Comparison of ENCODE assay signal across 9 mouse cellular contexts in genomic region chr16:18591047-18592018, GRCm38 (mm10). TPM values are rescaled to one million over a fixed set of nuclear protein-coding genes. Genes with fewer than 3 reads are reported as not detected.
DNase-seq lines count a peak whose midpoint lies in the region; ATAC-seq and TF ChIP-seq lines count a peak whose summit lies in the region.
"Had no signal": no experiment of that assay in that cellular context is flagged by ENCODE, and none has a peak within 500 bp of the region (broad histone marks: within the 10 kb centered on the region; RNA-seq: fewer than 3 reads in every experiment).

No protein-coding gene starts in this region.

- peak overlapping the region; percentile 33 for H3K4me3 ChIP-seq in lung, embryonic 14.5 days (ENCODE audit: low read depth, low read length)
- peak overlapping the region; percentile 29 for H3K4me3 ChIP-seq in forebrain, embryonic 13.5 days
- H3K4me3 ChIP-seq in limb, embryonic 12.5 days (replicated peaks) = peak overlapping the region; percentile 35
- H3K4me3 ChIP-seq in small intestine, adult 2 months (ENCODE audit: low read depth, low read length) = peak overlapping the region; percentile 9

- 4% methylated on average over 59 of the region's 59 CpGs for WGBS in lung, embryonic 14.5 days
- 1% methylated on average over 59 of the region's 59 CpGs for WGBS in forebrain, embryonic 13.5 days
- 2% methylated on average over 59 of the region's 59 CpGs for WGBS in limb, embryonic 12.5 days
- 8% methylated on average over 59 of the region's 59 CpGs for WGBS in small intestine, adult 2 months

- no peaks in the 10 kb centered on the region for H3K36me3 ChIP-seq in lung, embryonic 14.5 days (ENCODE audit: insufficient read depth)
- H3K36me3 ChIP-seq in forebrain, embryonic 13.5 days (ENCODE audit: poor library complexity, severe bottlenecking) = no peaks in the 10 kb centered on the region
- no peaks in the 10 kb centered on the region for H3K36me3 ChIP-seq in limb, embryonic 12.5 days
- H3K36me3 ChIP-seq in small intestine, adult 2 months (ENCODE audit: control insufficient read depth, insufficient read depth, low read length) = no peaks in the 10 kb centered on the region

- peak overlapping the region; percentile 29; the same call in 1 of the 2 replicates for H3K9ac ChIP-seq in lung, embryonic 14.5 days
- H3K9ac ChIP-seq in forebrain, embryonic 13.5 days = no peak overlapping the region
- H3K9ac ChIP-seq in limb, embryonic 12.5 days (replicated peaks) = no peak overlapping the region; the same call in 1 of the 2 replicates

- H3K9me3 ChIP-seq in lung, embryonic 14.5 days (ENCODE audit: low read depth, low read length) = no peaks in the 10 kb centered on the region
- H3K9me3 ChIP-seq in forebrain, embryonic 13.5 days (replicated peaks) = no peaks in the 10 kb centered on the region
- H3K9me3 ChIP-seq in limb, embryonic 12.5 days = no peaks in the 10 kb centered on the region

- H3K4me2 ChIP-seq in lung, embryonic 14.5 days = peak overlapping the region; percentile 86
- H3K4me2 ChIP-seq in forebrain, embryonic 13.5 days = peak overlapping the region; percentile 45
- H3K4me2 ChIP-seq in limb, embryonic 12.5 days = peak overlapping the region; percentile 55

- 0 out of 2 replicates have a peak, but pooled peaks cover 6% of the 10 kb centered on the region for H3K4me1 ChIP-seq in lung, embryonic 14.5 days (ENCODE audit: insufficient read depth)
- peaks cover 36% of the 10 kb centered on the region for H3K4me1 ChIP-seq in forebrain, embryonic 13.5 days
- H3K4me1 ChIP-seq in limb, embryonic 12.5 days (replicated peaks) = peaks cover 43% of the 10 kb centered on the region
- H3K4me1 ChIP-seq in small intestine, adult 2 months (ENCODE audit: control insufficient read depth, insufficient read depth, insufficient read length, low read length) = peaks cover 16% of the 10 kb centered on the region

- ATAC-seq in lung, embryonic 14.5 days (ENCODE audit: insufficient read depth) = peak; percentile 46; the same call in 1 of the 2 replicates
- ATAC-seq in forebrain, embryonic 13.5 days = 0 out of 2 replicates have a peak, but pooled peaks have one; percentile 39
- no peak for ATAC-seq in limb, embryonic 12.5 days (ENCODE audit: insufficient number of reproducible peaks, insufficient read depth, low FRiP score, low TSS enrichment, low read depth)

- no peak for TF ChIP-seq POLR2A in small intestine, adult 2 months (IDR thresholded peaks at IDR 0.05; ENCODE audit: low read depth, low read length)

- peaks cover 60% of the 10 kb centered on the region for H3K27me3 ChIP-seq in lung, embryonic 14.5 days (ENCODE audit: insufficient read depth, low read length)
- H3K27me3 ChIP-seq in forebrain, embryonic 13.5 days = peaks cover 85% of the 10 kb centered on the region
- H3K27me3 ChIP-seq in limb, embryonic 12.5 days = peaks cover 95% of the 10 kb centered on the region
- H3K27me3 ChIP-seq in small intestine, adult 2 months (ENCODE audit: control insufficient read depth, insufficient read depth, low read length) = peaks cover 40% of the 10 kb centered on the region

- peak overlapping the region; percentile 44 for H3K27ac ChIP-seq in lung, embryonic 14.5 days (ENCODE audit: low read depth)
- H3K27ac ChIP-seq in forebrain, embryonic 13.5 days = no peak overlapping the region
- H3K27ac ChIP-seq in limb, embryonic 12.5 days = no peak overlapping the region
- no peak overlapping the region for H3K27ac ChIP-seq in small intestine, adult 2 months (ENCODE audit: insufficient read depth, low read depth, low read length)

- peak; percentile 72 for TF ChIP-seq CTCF in lung, embryonic 14.5 days (IDR thresholded peaks at IDR 0.05; ENCODE audit: low read depth)
- TF ChIP-seq CTCF in small intestine, adult 2 months (IDR thresholded peaks at IDR 0.05; ENCODE audit: extremely low read depth, insufficient read length, insufficient replicate concordance, low read depth, low read length) = no peak

- DNase-seq in lung, embryonic 14.5 days = peak; percentile 74
- no peak for DNase-seq in lung, postnatal 25 days (ENCODE audit: low spot score)
- DNase-seq in left cerebral cortex, adult 18-20 months (ENCODE audit: low spot score in 2 of 2) = no peak
- DNase-seq in spleen, postnatal 36 days (ENCODE audit: low spot score in 2 of 2) = no peak
- no peak for DNase-seq in layer of hippocampus, postnatal 10 days (ENCODE audit: low spot score in 2 of 2)

RNA-seq across cellular contexts. Expression of gene Tbx1, which starts 0.9 kb away (rescaled TPM):
- polyA plus RNA-seq in lung, embryonic 14.5 days (2014; fragmentation: Nextera tagmentation; extraction: Ambion mirVana) = 12.0 and 15.8 TPM in 2 replicates
- 0.39 and 0.56 TPM in 2 replicates for polyA plus RNA-seq in forebrain, embryonic 13.5 days (2015; fragmentation: Nextera tagmentation; extraction: Ambion mirVana)
- 9.4 and 11.2 TPM in 2 replicates for polyA plus RNA-seq in limb, embryonic 12.5 days (2016; fragmentation: Nextera tagmentation; extraction: Ambion mirVana)
- polyA plus RNA-seq in small intestine, adult 2 months (2012; rRNA removed) = 2.6 and 8.3 TPM in 2 replicates
- 1 to 10 TPM; 1.3 TPM for total RNA-seq in left cerebral cortex, adult 18-20 months (2021)
- 1 to 10 TPM; 1.9 to 2.7 TPM for total RNA-seq in layer of hippocampus, postnatal 10 days (2021)
- total RNA-seq: neutrophil, adult 5-6 weeks had no signal

RNA-seq across cellular contexts. Expression of gene Gp1bb, which starts 30.9 kb away (rescaled TPM):
- 3.8 and 4.1 TPM in 2 replicates for polyA plus RNA-seq in lung, embryonic 14.5 days (2014; fragmentation: Nextera tagmentation; extraction: Ambion mirVana)
- polyA plus RNA-seq in forebrain, embryonic 13.5 days (2015; fragmentation: Nextera tagmentation; extraction: Ambion mirVana) = 5.1 and 6.0 TPM in 2 replicates
- polyA plus RNA-seq in limb, embryonic 12.5 days (2016; fragmentation: Nextera tagmentation; extraction: Ambion mirVana) = 3.9 and 4.3 TPM in 2 replicates
- 35.8 and 580 TPM in 2 replicates for polyA plus RNA-seq in small intestine, adult 2 months (2012; rRNA removed)
- 1 to 10 TPM; 1.1 to 1.3 TPM for total RNA-seq in left cerebral cortex, adult 18-20 months (2021)
- 1 to 10 TPM; 4.9 to 5.4 TPM for total RNA-seq in layer of hippocampus, postnatal 10 days (2021)

RNA-seq across cellular contexts. Expression of gene Gm49601, which starts 34.9 kb away (rescaled TPM):
- 1.2 and 1.7 TPM in 2 replicates for polyA plus RNA-seq in lung, embryonic 14.5 days (2014; fragmentation: Nextera tagmentation; extraction: Ambion mirVana)
- polyA plus RNA-seq in forebrain, embryonic 13.5 days (2015; fragmentation: Nextera tagmentation; extraction: Ambion mirVana) = 10.0 and 18.2 TPM in 2 replicates
- polyA plus RNA-seq in limb, embryonic 12.5 days (2016; fragmentation: Nextera tagmentation; extraction: Ambion mirVana) = 5.2 and 6.8 TPM in 2 replicates
- 22.7 and 156 TPM in 2 replicates for polyA plus RNA-seq in small intestine, adult 2 months (2012; rRNA removed)
- total RNA-seq in left cerebral cortex, adult 18-20 months (2021) = 100 to 1,000 TPM; 231 to 252 TPM
- 10 to 100 TPM; 84.8 to 98.2 TPM for total RNA-seq in layer of hippocampus, postnatal 10 days (2021)

RNA-seq across cellular contexts. Expression of gene Sept5, which starts 38.4 kb away (rescaled TPM):
- 19.3 and 20.1 TPM in 2 replicates for polyA plus RNA-seq in lung, embryonic 14.5 days (2014; fragmentation: Nextera tagmentation; extraction: Ambion mirVana)
- 115 and 120 TPM in 2 replicates for polyA plus RNA-seq in forebrain, embryonic 13.5 days (2015; fragmentation: Nextera tagmentation; extraction: Ambion mirVana)
- 31.7 and 34.2 TPM in 2 replicates for polyA plus RNA-seq in limb, embryonic 12.5 days (2016; fragmentation: Nextera tagmentation; extraction: Ambion mirVana)
- polyA plus RNA-seq in small intestine, adult 2 months (2012; rRNA removed) = 64.1 and 381 TPM in 2 replicates
- total RNA-seq in left cerebral cortex, adult 18-20 months (2021) = 100 to 1,000 TPM; 824 to 876 TPM
- 100 to 1,000 TPM; 543 to 588 TPM for total RNA-seq in layer of hippocampus, postnatal 10 days (2021)
